Mouse (Mus musculus): ENCODE measurements around the gene Draxin. TPM values are rescaled to one million over a fixed set of nuclear protein-coding genes. Genes with fewer than 3 reads are reported as not detected.

The Draxin gene
- total RNA-seq, 2 experiments from 2014 or later, result not detected

GRCm38 (mm10) chr4:148085131-148085906 is 45.2 kb downstream of the Draxin start:
- no peak for ATAC-seq (replicated peaks; ENCODE audit: poor library complexity)

DNA sequence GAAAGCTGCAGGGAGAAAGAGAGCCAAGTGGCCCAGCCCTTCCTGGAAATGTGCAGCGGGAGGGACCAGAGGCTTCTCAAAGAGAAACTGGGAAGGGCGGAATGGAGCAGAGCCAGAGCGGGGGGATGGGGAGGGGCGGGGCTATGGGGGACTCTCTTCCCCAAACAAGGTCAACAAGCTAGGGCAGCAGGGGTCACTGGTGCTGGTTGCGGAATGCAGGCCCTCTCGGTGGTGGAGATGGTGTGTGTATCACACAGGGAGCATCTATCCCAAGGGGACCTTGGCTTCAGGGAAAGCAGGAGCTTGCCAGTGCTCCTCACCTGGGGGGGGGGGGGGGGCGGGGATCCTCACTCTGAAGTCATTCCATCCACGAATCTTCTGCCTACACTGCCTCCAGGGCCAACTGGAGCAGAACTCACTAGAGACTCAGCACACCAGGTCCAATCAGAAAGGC is 46.2 kb downstream of the Draxin start:
- ATAC-seq (replicated peaks; ENCODE audit: poor library complexity), result no peak

- peak; percentile 20 for ATAC-seq (replicated peaks; ENCODE audit: poor library complexity)
These were observed 47.2 kb downstream of the Draxin start for GRCm38 (mm10) chr4:148083176-148083899.

- ATAC-seq (replicated peaks; ENCODE audit: poor library complexity), result peak; percentile 62
These were observed 48.0 kb downstream of the Draxin start for GRCm38 (mm10) chr4:148082257-148083044.

GRCm38 (mm10) chr4:148081201-148081600 is 49.3 kb downstream of the Draxin start:
- ATAC-seq (replicated peaks; ENCODE audit: poor library complexity), result no peak

GRCm38 (mm10) chr4:148080597-148080973 is 49.9 kb downstream of the Draxin start:
- ATAC-seq (replicated peaks; ENCODE audit: poor library complexity), result no peak

- ATAC-seq (replicated peaks; ENCODE audit: poor library complexity), result no peak
These were observed 50.4 kb downstream of the Draxin start for GRCm38 (mm10) chr4:148079944-148080596.

- no peak for ATAC-seq (replicated peaks; ENCODE audit: poor library complexity)
These were observed 51.3 kb downstream of the Draxin start for GRCm38 (mm10) chr4:148079212-148079611.

DNA sequence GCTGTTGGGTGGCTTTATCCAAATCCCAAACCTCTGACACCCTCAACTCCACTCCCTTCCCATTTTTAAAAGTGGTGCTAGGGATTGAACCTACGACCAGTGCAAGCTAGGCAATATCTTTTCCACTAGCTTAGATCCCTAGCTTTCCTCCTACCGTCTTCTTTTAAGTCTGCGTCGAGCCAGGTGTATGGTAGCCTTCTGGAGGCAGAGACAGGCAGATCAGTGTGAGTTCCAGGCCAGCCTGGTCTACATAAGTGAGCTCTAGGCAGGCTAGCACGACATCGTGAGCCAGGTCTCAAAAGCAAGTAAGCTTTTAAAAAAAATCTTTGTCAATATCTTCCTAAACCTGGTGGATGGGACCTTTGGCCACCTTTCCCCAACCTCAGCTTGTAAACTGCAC is 54.6 kb downstream of the Draxin start:
- ATAC-seq (replicated peaks; ENCODE audit: poor library complexity), result no peak

- ATAC-seq (replicated peaks; ENCODE audit: poor library complexity), result peak; percentile 68
These were observed 55.2 kb downstream of the Draxin start for GRCm38 (mm10) chr4:148075259-148075658.

DNA sequence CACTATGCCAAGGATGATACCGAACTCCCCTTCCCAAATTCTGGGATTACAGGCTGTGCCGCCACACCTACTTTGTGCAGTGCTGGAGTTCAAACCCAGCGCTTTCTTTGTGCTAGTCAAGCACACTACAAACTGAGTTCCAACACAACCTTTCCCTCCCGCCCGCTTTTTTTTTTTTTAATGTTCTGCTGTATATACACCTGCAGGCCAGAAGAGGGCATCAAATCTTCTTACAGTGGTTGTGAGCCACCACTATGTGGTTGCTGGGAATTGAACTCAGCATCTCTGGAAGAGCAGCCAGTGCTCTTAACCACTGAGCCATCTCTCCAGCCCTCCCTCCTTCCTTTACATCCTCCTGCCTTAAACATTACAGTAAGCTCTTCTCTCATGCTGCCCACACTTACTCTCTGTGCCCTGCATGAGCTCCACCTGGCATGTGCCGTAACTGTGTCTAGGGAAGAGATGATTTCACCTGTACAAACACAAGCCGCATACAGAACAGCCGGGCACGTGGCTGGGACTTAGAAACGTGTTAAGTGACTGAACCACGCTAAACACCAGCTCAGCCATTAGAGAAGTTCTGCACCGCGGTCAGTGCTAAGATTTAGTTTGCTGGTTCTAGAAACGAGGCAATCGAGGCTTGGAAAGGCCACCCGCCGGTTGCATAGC is 55.8 kb downstream of the Draxin start:
- peak; percentile 56 for ATAC-seq (replicated peaks; ENCODE audit: poor library complexity)

- ATAC-seq (replicated peaks; ENCODE audit: poor library complexity), result no peak
These were observed 59.0 kb downstream of the Draxin start for GRCm38 (mm10) chr4:148071508-148071907.

GRCm38 (mm10) chr4:148069602-148070218 is 60.8 kb downstream of the Draxin start:
- ATAC-seq (replicated peaks; ENCODE audit: poor library complexity), result peak; percentile 40

DNA sequence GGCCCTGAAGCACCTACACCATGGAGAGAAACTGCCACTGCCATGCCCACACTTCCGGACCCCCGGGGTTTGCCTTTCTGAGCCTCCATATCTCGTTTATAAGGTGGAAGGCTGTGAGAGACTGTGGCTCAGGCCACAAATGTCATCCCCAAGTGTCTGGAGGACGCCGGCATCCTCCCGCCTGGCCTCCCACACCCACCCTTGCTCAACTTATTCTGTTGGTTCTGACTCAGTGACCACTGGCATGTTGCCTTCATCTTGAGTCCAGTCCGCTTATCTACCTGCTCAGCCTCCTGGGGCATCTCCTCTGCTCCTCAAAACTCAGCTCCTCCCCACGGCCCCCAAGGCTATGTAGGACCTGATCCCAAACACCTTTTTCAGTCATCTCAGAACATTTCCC is 63.2 kb downstream of the Draxin start:
- no peak for ATAC-seq (replicated peaks; ENCODE audit: poor library complexity)

GRCm38 (mm10) chr4:148066401-148066744 is 64.1 kb downstream of the Draxin start:
- ATAC-seq (replicated peaks; ENCODE audit: poor library complexity), result no peak

GRCm38 (mm10) chr4:148065702-148066400 is 64.6 kb downstream of the Draxin start:
- ATAC-seq (replicated peaks; ENCODE audit: poor library complexity), result peak; percentile 54

DNA sequence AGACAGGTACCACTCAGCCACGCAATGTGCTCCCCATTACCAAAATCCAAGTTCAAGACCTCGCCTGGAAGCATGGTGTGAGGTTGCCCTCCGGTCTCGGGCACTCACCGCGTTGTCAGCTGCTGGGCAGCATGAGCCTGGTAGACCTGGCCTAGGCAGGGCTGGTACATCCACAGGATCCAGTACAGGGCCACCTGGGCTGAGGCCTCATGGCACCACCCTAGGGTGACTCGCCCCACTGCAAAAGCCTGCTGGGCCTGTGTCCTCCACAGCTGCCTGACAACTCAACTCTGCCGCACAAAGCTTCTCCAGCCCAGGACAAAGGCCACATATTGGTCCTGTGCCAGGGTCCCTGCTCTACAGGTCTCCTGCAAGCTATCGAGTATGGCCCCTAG is 69.4 kb downstream of the Draxin start:
- no peak for ATAC-seq (replicated peaks; ENCODE audit: poor library complexity)

DNA sequence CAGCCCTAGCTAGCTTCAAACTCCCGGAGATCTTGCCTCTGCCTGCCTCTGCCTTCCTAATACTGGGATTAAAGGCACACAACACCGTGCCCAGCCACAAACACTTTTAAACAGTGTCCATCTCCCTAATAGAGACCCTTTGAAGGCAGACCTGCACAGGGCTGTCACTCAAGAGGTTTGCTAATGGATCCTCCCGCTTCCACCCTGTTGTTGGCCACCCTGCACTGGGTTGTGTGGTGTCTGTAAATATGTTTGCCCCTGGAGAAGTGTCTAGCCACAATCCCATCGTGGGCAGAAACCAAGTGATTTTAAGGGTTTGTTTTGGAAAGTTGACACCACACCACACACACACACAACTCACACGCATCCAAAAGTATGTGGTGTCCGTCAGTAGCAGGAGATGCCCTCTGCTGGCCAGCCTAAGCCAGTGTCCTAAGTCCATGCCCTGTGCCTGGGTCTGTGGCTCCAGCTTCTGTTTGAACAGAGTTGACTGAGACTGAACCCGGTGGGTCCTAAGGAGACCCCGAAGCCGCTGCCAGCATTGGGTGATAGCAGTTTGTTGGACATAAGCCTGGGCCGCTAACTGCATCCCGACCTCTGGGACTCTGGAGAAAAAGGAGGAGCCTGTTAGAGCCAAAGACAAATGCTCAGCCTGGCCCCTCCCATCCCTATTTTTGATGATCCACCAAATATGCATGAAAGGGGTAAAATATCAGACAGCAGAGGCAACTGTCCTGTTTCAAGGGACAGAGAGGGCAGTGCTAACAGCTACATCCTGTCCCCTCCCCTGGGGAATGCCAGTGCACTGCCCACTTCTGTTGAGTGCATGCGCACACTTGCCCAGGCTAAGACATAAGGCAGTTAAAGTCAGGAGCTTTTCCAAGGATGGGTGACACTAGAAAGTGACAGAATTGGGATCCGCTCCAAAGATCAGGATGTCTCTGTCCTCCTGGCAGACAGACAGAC is 70.1 kb downstream of the Draxin start:
- peak; percentile 82 for ATAC-seq (replicated peaks; ENCODE audit: poor library complexity)

All from megakaryocyte progenitor cell, adult 5-6 weeks (primary cell).